Mouse (Mus musculus) heart, postnatal 14 days (tissue): ENCODE results near the gene Taf4. TPM values are rescaled to one million over a fixed set of nuclear protein-coding genes. Genes with fewer than 3 reads are reported as not detected.

Experiments used
- DNase-seq, 2 experiments: peaks; one replicate each; pipeline ENCODE4 v3.0.0; 2021 to 2022
- intact Hi-C: fragments of 180-260 bp; cut with DNase I; formaldehyde crosslinking; loops from one replicate; pipeline ENCODE4 v1.15.1; 2025
- total RNA-seq, 2 experiments: library from RNA; stranded (reverse); gene quantifications; 2 replicates each; pipeline ENCODE4 v1.2.3; 2021

Taf4 gene
- total RNA-seq, 2 experiments from 2014 or later = 15.8 to 19.0 TPM

DNA sequence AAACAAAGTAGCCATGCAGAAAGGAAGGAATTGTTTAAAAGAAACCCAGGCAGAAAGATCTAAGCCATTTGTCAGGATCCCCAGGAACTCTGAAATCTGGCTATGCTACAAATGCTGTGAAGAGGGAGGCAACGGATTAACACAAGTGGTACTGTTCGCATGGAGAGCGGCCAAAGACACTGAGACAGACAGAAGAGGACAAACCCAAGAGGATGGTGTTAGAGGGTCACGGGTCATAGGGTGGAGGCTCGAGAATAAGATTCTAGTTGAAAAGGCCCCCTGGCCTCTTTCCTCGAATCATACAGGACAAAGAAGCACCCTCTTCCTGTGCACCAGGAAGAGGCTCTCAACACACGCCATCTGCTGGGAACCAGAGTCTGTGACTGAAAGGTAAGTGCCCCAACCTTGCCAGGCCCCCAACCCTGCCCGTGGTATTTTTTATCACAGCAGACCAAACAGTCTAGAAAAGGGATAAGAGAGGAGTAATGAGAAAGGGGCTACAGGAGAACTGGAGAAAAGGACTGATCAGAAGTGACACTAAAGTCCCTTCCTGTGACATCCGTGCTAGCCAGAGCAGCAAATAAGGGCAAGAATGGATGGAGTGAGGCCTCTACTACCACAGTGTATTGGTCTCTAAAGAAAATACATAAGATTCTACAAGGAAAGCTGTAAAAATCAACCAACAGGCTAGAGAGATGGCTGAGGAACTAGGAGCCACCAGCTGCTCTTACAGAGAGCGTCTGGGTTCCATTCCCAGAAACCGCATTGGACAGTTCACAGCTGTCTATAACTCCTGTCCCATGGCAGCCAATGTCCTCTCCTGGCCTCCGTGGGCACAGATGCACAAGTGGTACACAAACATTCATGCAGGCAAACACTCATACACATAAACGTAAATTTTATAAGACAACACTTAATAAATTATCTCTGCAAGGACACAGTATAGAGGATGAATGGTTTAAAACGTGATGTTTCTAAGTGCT is 24.6 kb downstream of the Taf4 start:
- no peak for DNase-seq
- intact Hi-C loops = no loop called here

DNA sequence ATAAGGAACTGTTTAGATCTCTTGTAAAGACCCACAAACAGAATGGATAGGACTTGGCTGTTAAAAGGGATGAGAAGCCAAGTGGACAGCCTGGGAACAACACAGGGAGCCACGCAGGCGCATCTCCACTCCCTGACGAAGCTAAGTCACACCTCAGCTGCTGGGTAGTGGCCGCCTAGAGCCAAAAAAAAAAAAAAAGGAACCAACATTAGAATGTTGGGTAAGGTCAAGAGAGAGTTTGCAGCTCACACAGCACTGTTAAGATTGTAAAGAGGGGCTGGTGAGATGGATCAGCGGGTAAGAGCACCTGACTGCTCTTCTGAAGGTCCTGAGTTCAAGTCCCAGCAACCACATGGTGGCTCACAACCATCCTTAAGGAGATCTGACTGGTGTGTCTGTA is 27.6 kb downstream of the Taf4 start:
- no peak for DNase-seq
- intact Hi-C loops = no loop called here

DNA sequence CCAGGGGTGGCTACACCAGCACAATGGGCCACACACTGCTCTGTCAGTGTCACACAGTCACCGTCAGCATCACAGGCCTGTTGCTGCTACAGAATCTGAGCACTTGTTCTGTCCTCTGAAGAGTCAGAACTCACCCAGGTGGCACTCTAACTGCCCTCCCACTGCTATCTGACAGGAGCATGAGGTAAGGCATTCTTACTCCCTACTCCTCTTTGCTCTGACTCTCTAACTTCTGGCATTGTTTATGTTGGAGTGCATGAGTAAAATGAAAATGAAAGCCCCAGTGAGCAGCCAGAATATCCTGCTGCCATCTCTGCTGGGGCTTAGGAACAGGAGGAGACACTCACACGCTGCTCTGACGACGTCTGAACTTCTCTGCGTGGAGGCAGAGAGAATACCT is 28.8 kb downstream of the Taf4 start:
- intact Hi-C loops = no loop called here
- DNase-seq = no peak

DNA sequence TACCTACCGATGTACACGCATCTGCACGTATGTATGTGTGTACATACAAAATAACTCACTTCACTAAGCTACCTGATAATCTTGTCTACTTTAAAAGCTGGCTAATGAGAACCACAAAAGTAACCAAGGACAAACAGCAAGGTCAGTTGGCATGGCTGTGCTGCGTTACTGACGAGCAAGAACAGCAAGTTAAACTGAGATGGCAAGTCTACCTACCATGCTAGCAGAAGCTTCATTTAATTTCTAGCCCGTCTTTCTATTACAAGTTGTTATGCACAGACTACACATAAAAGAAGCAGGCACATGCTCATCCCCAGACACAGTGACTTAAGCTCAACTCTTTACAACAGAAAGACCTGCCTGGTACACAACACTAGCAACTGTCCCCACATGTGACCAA is 29.9 kb downstream of the Taf4 start:
- intact Hi-C loops = no loop called here
- no peak for DNase-seq

DNA sequence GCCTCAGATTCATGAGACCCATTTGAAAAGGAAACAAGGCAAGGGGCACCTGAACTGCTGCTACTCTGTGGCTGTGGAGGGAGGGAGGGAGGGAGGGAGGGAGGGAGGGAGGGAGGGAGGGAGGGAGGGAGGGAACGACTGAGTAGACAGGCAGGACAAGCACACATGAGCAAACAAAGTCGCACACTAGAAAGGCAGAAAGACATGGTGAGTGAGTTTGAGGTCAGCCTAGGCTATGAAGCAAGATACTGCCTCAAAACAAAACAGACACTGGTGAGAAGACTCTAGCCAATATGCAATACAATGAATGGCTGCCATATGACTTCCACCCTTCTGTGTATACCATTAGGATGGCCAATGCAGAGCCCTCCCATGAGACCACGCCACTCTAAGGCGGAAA is 31.4 kb downstream of the Taf4 start:
- no peak for DNase-seq
- intact Hi-C loops = no loop called here

DNA sequence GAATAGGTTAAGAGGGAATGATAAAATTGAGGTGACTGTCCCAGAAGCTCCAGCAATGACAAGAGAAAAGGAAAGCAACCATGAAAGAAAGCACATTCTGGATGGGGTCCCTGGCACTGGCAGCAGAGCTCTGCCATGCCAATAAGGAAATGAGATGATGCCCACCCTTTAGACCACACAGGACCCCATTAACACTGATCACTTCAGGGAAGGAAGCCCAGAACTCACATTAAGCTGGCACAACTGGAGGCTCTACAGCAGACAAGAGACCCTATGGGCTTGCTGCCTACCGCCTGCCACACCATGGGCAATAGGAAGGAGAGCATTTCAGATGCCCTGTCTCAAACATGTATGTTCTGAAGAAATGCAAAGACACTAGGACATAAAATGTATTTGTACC is 34.8 kb downstream of the Taf4 start:
- intact Hi-C loops = no loop called here
- DNase-seq = no peak

DNA sequence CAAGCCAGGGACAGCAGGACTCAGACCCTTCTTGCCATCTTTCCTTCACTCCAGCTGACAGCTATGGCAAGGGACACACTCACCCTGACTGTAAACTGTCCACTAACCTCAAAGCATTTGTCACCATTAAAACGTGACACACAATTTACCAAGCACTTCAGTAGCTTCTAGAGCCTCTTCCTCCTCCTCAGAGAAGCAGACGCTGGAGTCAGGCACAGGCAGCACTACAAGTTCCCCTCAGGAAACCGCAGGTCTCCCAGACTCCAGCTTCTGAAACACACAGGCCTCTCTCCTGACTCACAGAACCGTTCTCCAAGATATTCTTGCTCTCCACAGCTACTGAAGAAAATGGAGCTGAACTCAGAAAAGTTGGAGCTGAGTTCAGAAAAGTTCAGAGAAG is 39.4 kb downstream of the Taf4 start:
- intact Hi-C loops = no loop called here
- DNase-seq = no peak

DNA sequence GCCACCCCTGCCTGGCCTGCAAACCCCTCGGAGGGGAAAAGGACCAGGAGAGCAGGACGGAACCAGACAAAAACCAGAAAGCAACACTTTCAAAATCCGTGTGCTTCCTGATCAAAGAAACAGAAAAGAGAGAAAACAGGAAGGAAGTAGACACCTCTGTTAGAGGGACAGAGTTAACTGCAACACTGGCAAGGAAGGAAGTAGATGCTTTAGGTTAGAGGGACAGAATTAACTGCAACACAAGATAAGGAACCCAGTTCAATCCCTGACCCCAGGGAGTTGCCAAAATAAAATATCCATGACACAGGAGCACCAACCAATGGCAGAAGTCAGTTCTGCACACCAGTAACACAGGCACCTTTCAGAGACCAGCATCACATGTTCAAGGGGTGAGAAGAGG is 42.3 kb downstream of the Taf4 start:
- intact Hi-C loops = no loop called here
- no peak for DNase-seq

DNA sequence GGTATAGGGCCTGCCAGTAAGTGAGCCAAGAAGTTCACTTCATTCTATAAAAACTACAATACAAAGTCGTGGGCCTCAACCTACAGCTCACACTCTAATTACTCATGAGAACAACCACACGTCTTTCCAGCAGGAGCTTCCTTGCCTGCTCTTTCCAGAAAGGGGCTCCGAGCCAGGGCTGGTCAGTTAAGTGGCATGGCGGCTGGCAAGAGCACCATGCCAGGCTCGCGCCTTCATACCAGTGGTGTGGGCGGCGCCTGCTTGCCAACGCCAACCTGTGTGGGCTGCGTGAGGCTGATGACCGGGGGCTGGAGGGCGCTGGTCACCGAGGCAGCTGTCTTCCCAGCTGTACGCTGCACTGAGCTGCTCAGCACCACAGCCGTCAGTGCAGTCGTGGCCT is 44.7 kb downstream of the Taf4 start:
- DNase-seq = no peak
- intact Hi-C loops = no loop called here

DNA sequence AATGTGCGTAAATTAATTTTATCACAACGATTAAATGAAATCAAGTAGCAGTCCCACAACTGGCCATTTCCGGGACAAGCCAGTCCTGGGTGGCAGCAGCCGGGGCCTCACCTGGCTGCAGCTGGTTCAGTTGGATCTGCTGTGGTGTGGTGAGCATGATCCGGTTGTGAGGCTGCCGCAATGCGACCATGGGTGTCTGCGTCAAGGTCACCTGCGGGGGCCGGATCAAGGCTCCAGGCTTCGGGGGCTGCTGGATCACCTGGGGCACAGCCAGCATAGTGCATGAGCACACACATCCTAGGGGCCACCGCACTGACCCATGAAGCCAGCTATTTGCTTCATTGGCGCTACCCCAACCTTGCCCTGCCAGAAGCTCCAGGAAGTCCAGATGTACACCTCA is 47.3 kb downstream of the Taf4 start:
- no peak for DNase-seq
- intact Hi-C loops = no loop called here

DNA sequence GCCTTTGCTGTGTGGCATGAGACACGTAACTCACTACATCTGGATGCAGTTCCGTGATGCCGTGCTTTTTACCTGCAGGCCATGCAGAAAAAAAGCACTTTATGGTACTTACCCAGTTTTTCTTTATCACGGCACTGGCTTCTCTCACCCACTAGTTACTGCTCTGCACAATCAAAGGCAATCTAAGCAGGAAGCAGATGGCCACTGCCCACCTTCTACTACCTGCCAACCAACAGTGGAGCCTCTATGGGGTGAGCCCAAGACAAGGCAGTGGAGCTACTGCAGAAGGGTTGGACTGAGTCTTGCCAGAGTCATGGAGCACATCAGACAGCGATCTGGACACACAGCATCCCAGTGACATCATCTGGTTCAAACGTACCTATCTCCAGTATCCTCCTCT is 52.4 kb downstream of the Taf4 start:
- intact Hi-C loops = no loop called here
- DNase-seq = no peak

DNA sequence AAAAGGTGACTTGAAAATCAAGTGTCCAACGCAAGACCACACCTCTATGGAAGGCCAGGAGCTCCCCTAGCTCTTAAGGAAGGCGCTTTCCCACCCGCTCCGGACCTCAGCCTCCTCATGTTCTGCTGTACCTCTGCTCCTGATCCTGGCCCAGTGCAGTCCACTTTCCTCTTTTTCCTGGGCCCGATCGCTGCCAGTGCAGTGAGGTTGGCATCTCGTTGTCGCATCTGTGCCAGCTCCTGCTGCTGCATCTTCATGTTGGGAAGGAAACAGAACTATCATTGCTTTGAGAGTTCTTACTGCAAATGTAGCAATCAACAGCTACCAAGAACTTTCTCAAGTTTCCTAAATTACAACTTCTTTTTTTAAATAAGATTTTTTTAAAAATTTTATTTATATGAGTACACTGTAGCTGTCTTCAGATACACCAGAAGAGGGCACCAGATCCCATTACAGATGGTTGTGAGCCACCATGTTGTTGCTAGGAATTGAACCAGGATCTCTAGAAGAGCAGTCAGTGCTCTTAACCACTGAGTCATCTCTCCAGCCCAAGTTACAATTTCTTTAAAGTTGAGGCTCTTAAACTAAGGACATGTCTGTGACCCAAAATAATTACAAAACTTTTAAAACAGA is 55.3 kb downstream of the Taf4 start:
- intact Hi-C loops = no loop called here
- DNase-seq = no peak

DNA sequence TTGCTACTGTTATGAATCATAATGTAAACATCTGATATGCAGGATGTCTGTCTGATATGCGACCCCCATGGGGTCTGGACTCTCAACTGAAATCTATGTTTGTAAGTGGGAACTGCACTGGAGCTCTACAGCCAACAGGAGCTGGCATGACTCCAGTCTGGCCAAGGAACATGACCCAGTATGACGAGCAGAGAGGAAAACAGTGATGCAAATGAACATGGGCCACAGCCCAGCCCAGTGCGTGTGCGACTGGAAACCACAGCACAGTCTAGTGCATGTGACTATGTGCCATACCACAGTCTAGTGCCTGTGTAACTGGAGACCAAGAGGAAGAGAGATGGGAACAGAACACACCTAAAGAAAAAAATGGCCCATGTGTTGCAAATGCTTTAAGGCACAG is 56.4 kb downstream of the Taf4 start:
- peak; percentile 15 to 34 for DNase-seq
- intact Hi-C loops = no loop called here

DNA sequence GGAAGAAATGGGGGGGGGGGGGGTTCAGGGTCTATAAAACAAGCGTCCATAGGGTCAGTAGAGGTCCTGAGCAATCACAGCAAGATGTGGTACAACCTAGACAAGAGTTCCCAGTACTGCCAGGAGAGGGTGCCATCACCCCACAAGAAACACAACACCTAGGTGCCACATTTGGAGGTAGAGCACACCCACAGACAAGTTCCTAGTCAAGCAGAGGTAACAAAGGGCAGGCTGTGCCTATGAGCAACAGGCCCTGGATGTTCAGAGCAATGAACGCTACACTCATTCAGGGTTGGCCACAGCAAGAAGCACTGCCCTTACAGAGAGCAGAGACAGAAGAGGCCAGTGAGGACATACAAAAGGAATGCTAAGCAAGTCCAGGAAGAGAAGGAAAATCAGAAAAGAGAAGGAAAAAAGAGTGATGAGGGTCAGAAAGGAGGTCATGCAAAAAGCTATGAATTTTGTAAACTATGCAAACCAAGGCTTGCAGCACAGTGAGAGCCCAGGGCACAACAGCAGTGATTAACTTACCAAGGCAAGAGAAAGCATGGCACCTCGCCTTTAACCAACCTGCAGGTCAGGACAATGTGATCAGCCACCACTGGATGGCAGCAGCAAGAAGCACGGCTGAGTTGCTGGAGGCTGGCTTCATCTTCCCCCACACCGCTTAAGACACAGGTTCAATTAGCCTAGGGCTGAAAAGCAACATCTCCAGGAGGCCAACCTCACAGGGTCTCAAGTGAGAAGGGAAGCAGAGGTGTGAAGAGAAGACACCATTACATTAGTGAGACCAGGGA is 59.4 kb downstream of the Taf4 start:
- DNase-seq = peak; percentile 70 to 79
- intact Hi-C loops = loop anchor here (1.0 to 10.0 kb wide), 5 partner anchors 55 to 338 kb away; partner anchors contain the start of gene Rps21

DNA sequence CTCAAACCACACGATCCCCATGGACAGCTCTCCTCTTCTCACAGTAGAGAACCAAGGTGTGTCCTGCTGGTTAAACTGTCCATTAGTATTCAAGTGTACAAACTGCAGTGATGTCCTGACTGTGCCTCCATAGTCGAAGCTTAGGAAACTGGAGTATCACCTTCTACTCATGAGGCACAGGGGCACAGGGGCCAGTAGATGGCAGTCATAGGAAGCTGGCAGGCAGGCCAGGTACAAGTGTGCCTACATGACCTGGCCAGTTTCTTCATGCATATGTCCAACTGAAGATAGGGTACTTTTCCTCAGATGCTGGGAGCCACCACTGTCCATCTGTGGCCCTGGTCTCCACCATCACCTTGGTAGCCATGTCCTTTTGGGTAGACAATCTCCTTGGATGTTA is 62.2 kb downstream of the Taf4 start:
- intact Hi-C loops = loop anchor here (10.0 kb wide), 1 partner anchor 341 kb away; the partner anchor contains the start of gene Rps21
- no peak for DNase-seq

DNA sequence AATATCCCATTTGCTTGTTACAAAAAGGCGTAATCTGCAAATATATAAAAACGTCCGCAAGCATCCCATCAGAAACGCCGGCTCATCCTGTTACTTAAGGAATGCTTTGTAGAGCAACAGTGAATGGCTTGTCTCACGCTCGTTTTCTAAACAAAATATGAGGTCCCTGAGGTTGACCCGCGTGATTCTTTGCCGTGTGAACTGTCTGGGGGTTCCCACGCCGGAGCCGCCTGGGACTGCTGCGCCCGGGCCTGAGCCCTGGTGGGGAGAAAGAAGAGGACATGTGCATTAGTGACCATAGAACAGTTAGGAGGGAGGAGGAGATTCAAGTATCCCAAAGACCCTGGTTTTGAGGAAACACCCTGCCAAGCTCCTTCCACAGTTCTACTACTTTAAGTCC is 63.1 kb downstream of the Taf4 start:
- intact Hi-C loops = loop anchor here (10.0 kb wide), 1 partner anchor 341 kb away; the partner anchor contains the start of gene Rps21
- no peak for DNase-seq

DNA sequence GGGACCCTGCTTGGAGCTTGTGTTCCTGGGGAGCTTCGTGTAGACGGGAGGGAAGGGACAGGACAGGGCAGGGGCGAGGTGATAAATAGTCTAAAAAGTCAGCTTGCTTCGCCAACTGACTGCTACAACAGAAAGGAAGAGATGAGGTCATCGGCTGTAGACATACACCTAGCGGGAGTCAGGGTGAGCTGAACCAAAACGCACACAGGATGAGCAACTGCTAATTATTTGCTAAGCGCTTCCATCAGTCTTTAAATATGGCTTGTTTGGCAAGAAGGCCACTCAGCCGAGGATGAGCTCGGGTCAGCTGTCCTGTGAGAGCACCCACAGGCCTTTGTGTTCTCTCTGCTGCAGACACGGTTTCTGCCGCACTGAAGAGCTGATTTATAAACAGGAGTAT is 63.5 kb downstream of the Taf4 start:
- no peak for DNase-seq
- intact Hi-C loops = loop anchor here (10.0 kb wide), 1 partner anchor 342 kb away; the partner anchor contains the start of gene Rps21

DNA sequence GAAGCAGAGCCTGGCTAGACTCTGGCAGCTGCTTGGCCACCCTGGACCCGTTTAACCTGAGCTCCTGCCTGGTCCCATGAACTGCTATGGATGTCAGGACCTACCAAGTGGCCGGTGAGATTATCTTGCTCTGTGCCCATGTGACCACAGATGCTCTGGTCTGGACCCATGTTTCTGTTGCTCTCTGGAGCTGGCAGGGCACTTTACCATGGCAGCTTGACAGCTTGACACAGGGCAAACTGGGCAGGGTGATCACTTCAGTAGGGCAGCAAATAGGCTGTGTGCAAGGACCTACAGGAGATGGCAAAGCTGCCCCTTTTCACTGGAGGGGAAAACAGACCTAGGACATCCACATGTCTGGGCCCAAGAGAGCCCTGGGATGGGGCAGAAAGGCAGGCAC is 79.5 kb downstream of the Taf4 start:
- intact Hi-C loops = no loop called here
- DNase-seq = peak in 1 of 2 experiments; percentile 18

DNA sequence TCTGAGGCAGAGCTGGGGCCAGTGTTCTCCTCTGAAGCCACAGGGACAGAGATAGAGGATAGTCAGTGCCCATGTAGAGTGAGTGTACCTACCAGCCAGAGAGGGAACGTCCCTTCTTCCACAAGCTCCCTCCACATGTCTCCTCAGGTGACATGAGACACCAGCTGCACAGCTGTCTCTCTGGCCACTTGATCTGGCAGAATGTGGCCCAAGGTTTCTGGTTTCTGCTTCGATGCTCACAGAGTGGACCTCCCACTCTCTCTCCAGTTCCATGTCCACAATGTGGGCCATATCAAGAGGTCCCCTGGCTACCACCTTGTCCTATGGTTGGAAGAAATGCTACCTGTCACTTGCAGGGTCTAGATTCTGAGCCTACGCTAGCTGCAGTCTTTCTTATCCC is 85.4 kb downstream of the Taf4 start:
- intact Hi-C loops = no loop called here
- DNase-seq = no peak

DNA sequence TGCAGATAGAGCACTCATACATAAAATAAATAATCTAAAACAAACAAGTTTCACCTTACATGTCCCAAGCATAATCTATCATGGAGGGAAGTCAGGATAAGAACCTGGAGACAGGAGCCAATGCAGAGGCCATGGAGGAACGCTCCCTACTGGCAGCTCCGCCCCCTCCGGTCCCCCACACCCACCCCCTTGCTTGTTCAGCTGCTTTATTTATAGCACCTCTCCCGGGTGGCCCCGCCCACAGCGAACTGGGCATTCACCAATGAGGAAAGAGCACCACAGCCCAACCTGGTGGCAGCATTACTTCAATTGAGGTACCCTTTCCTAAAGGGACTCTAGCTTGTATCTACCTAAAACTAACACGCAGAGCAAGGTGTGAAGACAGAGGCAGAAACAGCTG is 91.9 kb downstream of the Taf4 start:
- intact Hi-C loops = no loop called here
- no peak for DNase-seq
